Mouse (Mus musculus) embryonic stem cell, embryonic (primary cell): ENCODE measurements around the gene Elmo1.

Experiments
- CTCF ChIA-PET, 4 experiments: fragments of 300-600 bp in 2 of 4; fragments of 350-600 bp in 2 of 4; sonication (Branson Sonifier 250); formaldehyde crosslinking; loops; one replicate each; lab custom pipeline; 2022; ENCODE audit warnings: inconsistent platforms in 2 of 4; lab: Charles Lee
- POLR2A ChIA-PET, 4 experiments: fragments of 300-600 bp in 2 of 4; fragments of 350-600 bp in 2 of 4; sonication (Branson Sonifier 250); formaldehyde crosslinking; loops; one replicate each; lab custom pipeline; 2022; ENCODE audit warnings: antibody characterized with exemption in 4 of 4, inconsistent platforms in 1 of 4; lab: Charles Lee

Elmo1 gene

GRCm38 (mm10) chr13:20512317-20513240 is 422.2 kb downstream of the Elmo1 start:
- CTCF ChIA-PET: no interaction called here

GRCm38 (mm10) chr13:20514721-20515120 is 424.3 kb downstream of the Elmo1 start:
- POLR2A ChIA-PET: no interaction called here

More at GRCm38 (mm10) chr13:20512317-20513240, 422.2 kb downstream of the Elmo1 start:
- POLR2A ChIA-PET: interaction anchor here in 1 of 4 experiments (1.2 kb wide), 1 partner anchor 11 kb away, joined by 4 read pairs; no protein-coding TSS in a partner anchor

GRCm38 (mm10) chr13:20516096-20516495 is 425.7 kb downstream of the Elmo1 start:
- CTCF ChIA-PET: interaction anchor here in 1 of 4 experiments (1.3 kb wide), 1 partner anchor 43 kb away, joined by 3 read pairs; no protein-coding TSS in a partner anchor
- POLR2A ChIA-PET: no interaction called here

More at GRCm38 (mm10) chr13:20514721-20515120, 424.3 kb downstream of the Elmo1 start:
- CTCF ChIA-PET: no interaction called here

GRCm38 (mm10) chr13:20517702-20518101 is 427.3 kb downstream of the Elmo1 start:
- CTCF ChIA-PET: no interaction called here

GRCm38 (mm10) chr13:20521492-20521891 is 431.1 kb downstream of the Elmo1 start:
- ChIA-PET POLR2A (no interaction called here), CTCF (no interaction called here)

More at GRCm38 (mm10) chr13:20517702-20518101, 427.3 kb downstream of the Elmo1 start:
- POLR2A ChIA-PET: interaction anchor here in 1 of 4 experiments (1.3 kb wide), 1 partner anchor 45 kb away, joined by 4 read pairs; no protein-coding TSS in a partner anchor

- CTCF ChIA-PET: interaction anchor here in 1 of 4 experiments (0.6 kb wide), 1 partner anchor 633 kb away, joined by 6 read pairs; no protein-coding TSS in a partner anchor
- POLR2A ChIA-PET: interaction anchor here in 1 of 4 experiments (0.6 to 0.8 kb wide), 3 partner anchors 10 to 73 kb away, joined by 3 to 7 read pairs (median 4); no protein-coding TSS in a partner anchor
Measured at GRCm38 (mm10) chr13:20523671-20524070, 433.3 kb downstream of the Elmo1 start.

GRCm38 (mm10) chr13:20525844-20526243 is 435.4 kb downstream of the Elmo1 start:
- POLR2A ChIA-PET: interaction anchor here in 2 of 4 experiments (0.6 kb wide), 2 partner anchors 566 to 746 kb away, joined by 3 to 4 read pairs; no protein-coding TSS in a partner anchor
- CTCF ChIA-PET: no interaction called here

- ChIA-PET POLR2A (interaction anchor here in 1 of 4 experiments (1.1 kb wide), 1 partner anchor 27 kb away, joined by 3 read pairs; no protein-coding TSS in a partner anchor), CTCF (no interaction called here)
Measured at GRCm38 (mm10) chr13:20537053-20537452, 446.7 kb downstream of the Elmo1 start.

GRCm38 (mm10) chr13:20537487-20537886 is 447.1 kb downstream of the Elmo1 start:
- CTCF ChIA-PET: interaction anchor here in 1 of 4 experiments (1.2 kb wide), 1 partner anchor 27 kb away, joined by 3 read pairs; no protein-coding TSS in a partner anchor
- POLR2A ChIA-PET: interaction anchor here in 1 of 4 experiments (1.1 kb wide), 1 partner anchor 27 kb away, joined by 3 read pairs; no protein-coding TSS in a partner anchor

- POLR2A ChIA-PET: interaction anchor here in 2 of 4 experiments (0.5 to 1.1 kb wide), 4 partner anchors 26 to 514 kb away, joined by 3 read pairs; no protein-coding TSS in a partner anchor
- CTCF ChIA-PET: interaction anchor here in 1 of 4 experiments (1.2 kb wide), 1 partner anchor 26 kb away, joined by 3 read pairs; no protein-coding TSS in a partner anchor
Measured at GRCm38 (mm10) chr13:20538216-20539070, 448.0 kb downstream of the Elmo1 start.

- ChIA-PET CTCF (no interaction called here), POLR2A (no interaction called here)
Measured at GRCm38 (mm10) chr13:20539631-20540030, 449.2 kb downstream of the Elmo1 start.

- CTCF ChIA-PET: interaction anchor here in 1 of 4 experiments (0.6 kb wide), 1 partner anchor 17 kb away, joined by 3 read pairs; no protein-coding TSS in a partner anchor
- POLR2A ChIA-PET: no interaction called here
Measured at GRCm38 (mm10) chr13:20546568-20547204, 456.3 kb downstream of the Elmo1 start.

- ChIA-PET CTCF (interaction anchor here in 2 of 4 experiments (0.5 to 1.9 kb wide), 3 partner anchors 15 to 386 kb away, joined by 3 to 6 read pairs (median 4); no protein-coding TSS in a partner anchor), POLR2A (interaction anchor here in 3 of 4 experiments (0.5 to 0.6 kb wide), 3 partner anchors 13 to 720 kb away, joined by 3 to 4 read pairs (median 3); no protein-coding TSS in a partner anchor)
Measured at GRCm38 (mm10) chr13:20549983-20550382, 459.6 kb downstream of the Elmo1 start.

- ChIA-PET POLR2A (no interaction called here), CTCF (interaction anchor here in 3 of 4 experiments (0.6 to 1.9 kb wide), 3 partner anchors 13 to 196 kb away, joined by 3 to 6 read pairs (median 3); no protein-coding TSS in a partner anchor)
Measured at GRCm38 (mm10) chr13:20551559-20551958, 461.2 kb downstream of the Elmo1 start.

- ChIA-PET CTCF (interaction anchor here in 1 of 4 experiments (0.8 kb wide), 2 partner anchors 16 to 244 kb away, joined by 4 to 5 read pairs; no protein-coding TSS in a partner anchor), POLR2A (interaction anchor here in 1 of 4 experiments (0.6 to 2.7 kb wide), 5 partner anchors 12 to 591 kb away, joined by 3 to 10 read pairs (median 5); no protein-coding TSS in a partner anchor)
Measured at GRCm38 (mm10) chr13:20555853-20556452, 465.6 kb downstream of the Elmo1 start.

- ChIA-PET POLR2A (interaction anchor here in 1 of 4 experiments (1.6 to 2.7 kb wide), 3 partner anchors 13 to 43 kb away, joined by 5 to 10 read pairs (median 6); no protein-coding TSS in a partner anchor), CTCF (interaction anchor here in 1 of 4 experiments (0.8 kb wide), 2 partner anchors 15 to 245 kb away, joined by 4 to 5 read pairs; no protein-coding TSS in a partner anchor)
Measured at GRCm38 (mm10) chr13:20556739-20557138, 466.3 kb downstream of the Elmo1 start.
